Mouse (Mus musculus): ENCODE data around the gene Colgalt2. TPM values are rescaled to one million over a fixed set of nuclear protein-coding genes. Genes with fewer than 3 reads are reported as not detected.
A peak's percentile ranks its signal among the peaks of the same experiment; 100 is the strongest.

Gene Colgalt2
- polyA plus RNA-seq, 1 experiment from 2014 or later = 1.0 TPM

- Histone ChIP-seq H3K4me1 (no peaks in the 10 kb centered on the region), H3K9me3 (no peaks in the 10 kb centered on the region), H3K4me2 (no peak overlapping the region), H3K9ac (no peak overlapping the region), H3K27me3 (no peaks in the 10 kb centered on the region), H3K27ac (no peak overlapping the region), H3K36me3 (peaks cover 35% of the 10 kb centered on the region), H3K4me3 (no peak overlapping the region)
- 8% methylated on average over 6 of the region's 6 CpGs for WGBS
- peak; percentile 79; the same call in 1 of the 2 replicates for ATAC-seq (ENCODE audit: borderline replicate concordance, extremely low read depth, low FRiP score, low TSS enrichment)
Observed at GRCm38 (mm10) chr1:152524987-152525648, 125.5 kb downstream of the Colgalt2 start.

GRCm38 (mm10) chr1:152526154-152526553 lies 126.5 kb downstream of the Colgalt2 start:
- ATAC-seq (ENCODE audit: borderline replicate concordance, extremely low read depth, low FRiP score, low TSS enrichment) = no peak
- Histone ChIP-seq H3K4me3 (no peak overlapping the region), H3K27ac (no peak overlapping the region)

GRCm38 (mm10) chr1:152528214-152528613 lies 128.6 kb downstream of the Colgalt2 start:
- 68% methylated on average over 6 of the region's 6 CpGs for WGBS
- Histone ChIP-seq H3K4me2 (no peak overlapping the region), H3K27me3 (no peaks in the 10 kb centered on the region), H3K36me3 (peaks cover 30% of the 10 kb centered on the region), H3K4me3 (no peak overlapping the region), H3K9ac (no peak overlapping the region), H3K4me1 (peaks cover 18% of the 10 kb centered on the region; the same call in 1 of the 2 replicates), H3K27ac (no peak overlapping the region), H3K9me3 (no peaks in the 10 kb centered on the region)
- no peak for ATAC-seq (ENCODE audit: borderline replicate concordance, extremely low read depth, low FRiP score, low TSS enrichment)

More at GRCm38 (mm10) chr1:152526154-152526553, 126.5 kb downstream of the Colgalt2 start:
- 80% methylated on average over 9 of the region's 9 CpGs for WGBS
- Histone ChIP-seq H3K36me3 (peaks cover 29% of the 10 kb centered on the region), H3K9me3 (no peaks in the 10 kb centered on the region), H3K4me2 (no peak overlapping the region), H3K27me3 (no peaks in the 10 kb centered on the region), H3K4me1 (no peaks in the 10 kb centered on the region), H3K9ac (no peak overlapping the region)

- ATAC-seq (ENCODE audit: borderline replicate concordance, extremely low read depth, low FRiP score, low TSS enrichment) = no peak
- Histone ChIP-seq H3K4me3 (no peak overlapping the region), H3K4me2 (no peak overlapping the region), H3K4me1 (peaks cover 20% of the 10 kb centered on the region; the same call in 1 of the 2 replicates), H3K27ac (no peak overlapping the region), H3K9me3 (no peaks in the 10 kb centered on the region), H3K9ac (no peak overlapping the region), H3K27me3 (no peaks in the 10 kb centered on the region), H3K36me3 (peaks cover 33% of the 10 kb centered on the region)
- WGBS = 84% methylated on average over 3 of the region's 3 CpGs
Observed at GRCm38 (mm10) chr1:152528778-152529177, 129.1 kb downstream of the Colgalt2 start.

GRCm38 (mm10) chr1:152531498-152531897 lies 131.9 kb downstream of the Colgalt2 start:
- no peak overlapping the region for H3K27ac ChIP-seq
- ATAC-seq (ENCODE audit: borderline replicate concordance, extremely low read depth, low FRiP score, low TSS enrichment) = peak; percentile 42; the same call in 1 of the 2 replicates
- H3K9me3 ChIP-seq = no peaks in the 10 kb centered on the region
- WGBS = 29% methylated on average over 15 of the region's 15 CpGs
- H3K27me3 ChIP-seq = no peaks in the 10 kb centered on the region
- H3K4me3 ChIP-seq = no peak overlapping the region
- no peak overlapping the region for H3K4me2 ChIP-seq
- peaks cover 29% of the 10 kb centered on the region; the same call in 1 of the 2 replicates for H3K36me3 ChIP-seq
- H3K4me1 ChIP-seq = peaks cover 20% of the 10 kb centered on the region; the same call in 1 of the 2 replicates
- no peak overlapping the region for H3K9ac ChIP-seq

- Histone ChIP-seq H3K27ac (no peak overlapping the region), H3K36me3 (peaks cover 46% of the 10 kb centered on the region), H3K27me3 (no peaks in the 10 kb centered on the region), H3K9me3 (no peaks in the 10 kb centered on the region), H3K4me3 (no peak overlapping the region), H3K9ac (no peak overlapping the region), H3K4me2 (no peak overlapping the region), H3K4me1 (peaks cover 20% of the 10 kb centered on the region; the same call in 1 of the 2 replicates)
- WGBS = 85% methylated on average over 7 of the region's 7 CpGs
- no peak for ATAC-seq (ENCODE audit: borderline replicate concordance, extremely low read depth, low FRiP score, low TSS enrichment)
Observed at GRCm38 (mm10) chr1:152534531-152534930, 134.9 kb downstream of the Colgalt2 start.

GRCm38 (mm10) chr1:152536416-152537018 lies 136.9 kb downstream of the Colgalt2 start:
- Histone ChIP-seq H3K9ac (no peak overlapping the region), H3K4me2 (no peak overlapping the region), H3K4me1 (peaks cover 17% of the 10 kb centered on the region; the same call in 1 of the 2 replicates), H3K9me3 (no peaks in the 10 kb centered on the region), H3K4me3 (no peak overlapping the region), H3K27me3 (no peaks in the 10 kb centered on the region), H3K27ac (no peak overlapping the region), H3K36me3 (peaks cover 45% of the 10 kb centered on the region)
- no peak for ATAC-seq (ENCODE audit: borderline replicate concordance, extremely low read depth, low FRiP score, low TSS enrichment)
- WGBS = 55% methylated on average over 16 of the region's 16 CpGs

GRCm38 (mm10) chr1:152537186-152537585 lies 137.6 kb downstream of the Colgalt2 start:
- H3K9ac ChIP-seq = no peak overlapping the region
- 86% methylated on average over 13 of the region's 13 CpGs for WGBS
- H3K4me3 ChIP-seq = no peak overlapping the region
- H3K27ac ChIP-seq = no peak overlapping the region
- H3K4me1 ChIP-seq = 0 out of 2 replicates have a peak, but pooled peaks cover 11% of the 10 kb centered on the region
- H3K4me2 ChIP-seq = no peak overlapping the region
- peaks cover 50% of the 10 kb centered on the region for H3K36me3 ChIP-seq
- no peaks in the 10 kb centered on the region for H3K27me3 ChIP-seq
- no peak for ATAC-seq (ENCODE audit: borderline replicate concordance, extremely low read depth, low FRiP score, low TSS enrichment)
- no peaks in the 10 kb centered on the region for H3K9me3 ChIP-seq

GRCm38 (mm10) chr1:152538817-152539216 lies 139.2 kb downstream of the Colgalt2 start:
- 82% methylated on average over 4 of the region's 4 CpGs for WGBS
- H3K9ac ChIP-seq = no peak overlapping the region
- no peaks in the 10 kb centered on the region for H3K9me3 ChIP-seq
- no peak for ATAC-seq (ENCODE audit: borderline replicate concordance, extremely low read depth, low FRiP score, low TSS enrichment)
- no peak overlapping the region for H3K4me2 ChIP-seq
- no peak overlapping the region for H3K27ac ChIP-seq
- H3K27me3 ChIP-seq = no peaks in the 10 kb centered on the region
- peaks cover 53% of the 10 kb centered on the region for H3K36me3 ChIP-seq
- H3K4me1 ChIP-seq = no peaks in the 10 kb centered on the region
- H3K4me3 ChIP-seq = no peak overlapping the region

- 86% methylated on average over 3 of the region's 3 CpGs for WGBS
- H3K9ac ChIP-seq = no peak overlapping the region
- no peaks in the 10 kb centered on the region for H3K27me3 ChIP-seq
- no peak overlapping the region for H3K4me2 ChIP-seq
- H3K36me3 ChIP-seq = peaks cover 58% of the 10 kb centered on the region
- H3K9me3 ChIP-seq = no peaks in the 10 kb centered on the region
- H3K27ac ChIP-seq = no peak overlapping the region
- no peaks in the 10 kb centered on the region for H3K4me1 ChIP-seq
- ATAC-seq (ENCODE audit: borderline replicate concordance, extremely low read depth, low FRiP score, low TSS enrichment) = no peak
- H3K4me3 ChIP-seq = no peak overlapping the region
Observed at GRCm38 (mm10) chr1:152540304-152540887, 140.8 kb downstream of the Colgalt2 start.

GRCm38 (mm10) chr1:152542747-152543378 lies 143.2 kb downstream of the Colgalt2 start:
- H3K36me3 ChIP-seq = peaks cover 54% of the 10 kb centered on the region
- no peaks in the 10 kb centered on the region for H3K27me3 ChIP-seq
- no peak overlapping the region for H3K27ac ChIP-seq
- H3K4me2 ChIP-seq = no peak overlapping the region
- H3K9me3 ChIP-seq = no peaks in the 10 kb centered on the region
- no peaks in the 10 kb centered on the region for H3K4me1 ChIP-seq
- WGBS = 86% methylated on average over 6 of the region's 6 CpGs
- no peak overlapping the region for H3K4me3 ChIP-seq
- no peak for ATAC-seq (ENCODE audit: borderline replicate concordance, extremely low read depth, low FRiP score, low TSS enrichment)
- H3K9ac ChIP-seq = no peak overlapping the region
